Mouse (Mus musculus): ENCODE results near the gene Zfp385b. TPM values are rescaled to one million over a fixed set of nuclear protein-coding genes. Genes with fewer than 3 reads are reported as not detected.
"Not testable (repeated sequence)": the region's sequence is repeated elsewhere in the genome, so short reads cannot be mapped to it uniquely, and the experiment has no call there.

Gene Zfp385b
- total RNA-seq, 2 experiments from 2014 or later, result 2.5 to 8.4 TPM

DNA sequence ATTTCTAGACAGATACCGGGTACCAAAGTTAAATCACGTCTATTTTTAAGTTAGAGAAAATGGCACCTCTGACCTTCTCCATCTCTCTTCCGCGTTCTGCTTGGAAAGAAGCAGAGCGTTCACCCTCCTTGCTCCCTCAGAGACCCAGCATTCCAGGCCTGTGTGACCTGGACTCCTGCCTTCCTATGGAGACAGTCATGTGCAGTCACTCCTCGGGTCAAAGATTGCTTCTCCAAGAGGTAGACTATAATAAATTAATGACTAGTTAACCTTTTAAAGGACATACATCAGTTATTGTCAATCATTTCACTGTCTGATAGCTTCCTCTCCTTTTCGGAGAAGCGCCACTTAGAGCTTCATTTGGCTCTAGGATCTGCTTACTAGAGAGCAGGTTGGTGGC is 325.7 kb downstream of the Zfp385b start:
- H3K4me3 ChIP-seq, result no peak overlapping the region
- DNase-seq, result no peak
- H3K27ac ChIP-seq, result no peak overlapping the region
- TF ChIP-seq CTCF (IDR thresholded peaks at IDR 0.05), result no peak
- intact Hi-C loops (cut with DNase I), result no loop called here

DNA sequence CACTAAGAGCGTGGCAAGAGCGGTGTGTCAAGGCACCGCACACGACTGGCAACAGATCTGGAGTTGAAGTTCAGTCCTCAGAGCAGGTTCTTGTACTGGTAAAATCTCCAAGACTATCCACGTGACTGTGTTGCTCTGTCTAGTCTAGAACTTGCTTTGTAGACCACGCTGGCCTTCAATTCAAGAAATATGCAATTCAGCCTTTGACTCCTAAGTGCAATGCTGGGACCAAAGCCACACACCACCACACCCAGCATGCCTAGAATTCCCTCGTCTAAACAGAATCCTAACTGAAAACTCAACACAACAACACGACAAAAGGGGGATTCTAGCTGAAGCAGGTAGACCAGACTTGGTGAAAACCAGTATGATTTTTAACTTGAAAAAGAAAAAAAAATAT is 332.3 kb downstream of the Zfp385b start:
- Histone ChIP-seq H3K4me3 (no peak overlapping the region), H3K27ac (no peak overlapping the region)
- TF ChIP-seq CTCF (IDR thresholded peaks at IDR 0.05), result no peak
- intact Hi-C loops (cut with DNase I), result no loop called here
- no peak for DNase-seq

DNA sequence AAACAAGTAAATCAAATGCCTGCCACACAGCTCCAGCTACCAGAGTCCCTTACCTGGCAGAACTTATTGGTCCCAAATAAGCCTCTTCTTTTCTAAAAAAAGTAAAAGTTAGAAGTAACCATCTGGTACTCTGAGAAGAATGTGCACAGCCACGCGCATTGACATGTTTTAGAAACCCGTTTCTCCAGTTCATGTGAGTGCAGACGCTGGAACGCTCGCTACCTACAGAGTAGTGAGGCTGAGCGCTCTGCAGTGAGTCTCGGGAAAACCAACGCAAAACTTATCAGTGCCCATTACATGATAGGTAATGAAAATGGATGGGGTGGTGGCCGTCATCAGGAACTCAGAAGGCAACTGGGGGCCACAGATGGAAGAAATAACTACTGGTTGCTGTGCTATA is 338.2 kb downstream of the Zfp385b start:
- no peak overlapping the region for H3K27ac ChIP-seq
- DNase-seq, result no peak

DNA sequence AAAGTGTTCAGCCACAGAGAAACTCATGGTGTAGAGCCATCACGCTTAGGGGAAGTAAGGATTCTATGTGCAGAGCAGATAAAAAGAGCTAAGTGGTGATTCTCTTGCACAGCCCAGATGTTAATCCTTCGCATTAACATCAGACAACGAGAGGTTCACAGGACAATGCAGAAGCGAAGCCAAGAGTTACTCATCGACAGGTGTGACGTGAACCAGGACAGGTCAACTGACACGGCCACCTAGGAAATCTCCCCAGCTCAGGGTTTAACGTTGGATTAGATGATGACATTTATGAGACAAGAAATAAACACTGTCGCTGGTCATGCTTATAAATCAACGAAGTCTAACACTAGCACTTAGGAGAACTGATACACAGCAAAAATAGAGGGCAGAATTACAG is 341.9 kb downstream of the Zfp385b start:
- intact Hi-C loops (cut with DNase I), result no loop called here

More for the DNA sequence above, 338.2 kb downstream of the Zfp385b start:
- no peak overlapping the region for H3K4me3 ChIP-seq
- intact Hi-C loops (cut with DNase I), result no loop called here
- TF ChIP-seq CTCF (IDR thresholded peaks at IDR 0.05), result no peak

DNA sequence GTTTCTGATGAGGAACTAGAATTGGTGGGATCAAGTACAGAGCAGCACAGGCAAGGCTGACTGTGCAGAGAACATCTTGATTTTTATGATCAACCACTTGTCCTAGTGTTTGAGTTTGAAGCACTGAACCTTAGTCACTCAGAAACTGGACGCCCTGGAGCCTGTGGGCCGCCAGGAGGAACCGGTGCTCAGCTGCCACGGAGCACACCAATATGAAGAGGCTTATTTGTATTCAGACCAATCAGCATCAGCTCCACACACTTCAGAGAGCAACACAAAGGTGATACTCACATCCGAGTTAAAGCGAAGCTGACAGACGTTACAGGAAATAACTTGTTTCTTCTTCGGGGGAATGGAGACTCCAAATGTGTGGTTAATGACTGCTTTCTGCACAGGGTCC is 343.0 kb downstream of the Zfp385b start:
- DNase-seq, result no peak
- no peak for TF ChIP-seq CTCF (IDR thresholded peaks at IDR 0.05)
- intact Hi-C loops (cut with DNase I), result no loop called here
- Histone ChIP-seq H3K27ac (no peak overlapping the region), H3K4me3 (peak overlapping the region; percentile 9)

More for the DNA sequence above, 341.9 kb downstream of the Zfp385b start:
- Histone ChIP-seq H3K27ac (no peak overlapping the region), H3K4me3 (no peak overlapping the region)
- DNase-seq, result no peak
- no peak for TF ChIP-seq CTCF (IDR thresholded peaks at IDR 0.05)

DNA sequence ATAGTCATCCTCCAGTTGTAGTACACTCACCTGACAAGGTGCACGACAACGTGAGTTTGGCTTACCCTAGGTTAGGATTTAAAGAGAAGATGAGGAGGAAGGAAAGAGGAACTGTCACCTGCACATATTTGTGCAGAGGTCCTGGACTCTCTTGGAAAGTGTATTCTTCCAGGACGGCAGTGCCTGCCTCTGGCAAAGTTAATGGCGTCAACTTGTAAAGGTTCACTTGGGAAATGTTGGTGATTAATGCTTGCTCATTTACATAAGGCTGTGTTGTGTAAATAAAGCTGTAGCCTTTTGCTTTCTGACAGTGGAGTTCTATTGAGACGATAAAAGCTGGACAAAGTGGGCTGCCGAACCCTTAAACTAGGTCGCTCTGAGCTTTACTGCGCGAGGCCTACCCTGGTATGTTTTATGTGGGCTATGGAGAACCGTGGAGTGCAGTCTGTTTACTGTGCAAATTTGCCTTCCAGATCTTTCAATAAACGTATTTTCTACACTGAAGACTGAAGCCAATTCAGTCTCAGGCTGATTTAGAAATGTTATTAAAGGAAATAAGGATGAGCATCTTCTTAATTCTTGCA is 347.1 kb downstream of the Zfp385b start:
- no peak for TF ChIP-seq CTCF (IDR thresholded peaks at IDR 0.05)
- intact Hi-C loops (cut with DNase I), result no loop called here
- no peak overlapping the region for H3K27ac ChIP-seq
- no peak overlapping the region for H3K4me3 ChIP-seq
- no peak for DNase-seq

DNA sequence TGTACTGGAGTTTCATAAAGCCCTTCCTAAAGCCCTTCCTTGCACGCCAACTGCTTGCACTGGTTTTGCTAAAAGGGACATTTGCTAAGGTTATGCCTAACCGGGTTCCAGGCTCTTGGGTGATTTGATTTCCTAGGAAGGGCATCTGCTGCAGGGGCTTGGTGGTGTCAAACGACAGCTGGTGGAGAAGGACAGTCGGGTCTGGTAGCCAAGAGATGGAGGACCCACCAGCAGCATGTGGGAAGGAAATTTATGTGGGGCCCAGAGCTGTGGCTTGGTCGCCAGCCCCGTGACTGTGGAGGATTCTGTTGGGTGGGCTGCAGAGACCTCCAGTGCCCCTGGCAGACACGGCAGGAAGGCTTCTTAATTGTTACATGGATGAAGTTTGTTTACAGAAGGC is 348.7 kb downstream of the Zfp385b start:
- intact Hi-C loops (cut with DNase I), result no loop called here

DNA sequence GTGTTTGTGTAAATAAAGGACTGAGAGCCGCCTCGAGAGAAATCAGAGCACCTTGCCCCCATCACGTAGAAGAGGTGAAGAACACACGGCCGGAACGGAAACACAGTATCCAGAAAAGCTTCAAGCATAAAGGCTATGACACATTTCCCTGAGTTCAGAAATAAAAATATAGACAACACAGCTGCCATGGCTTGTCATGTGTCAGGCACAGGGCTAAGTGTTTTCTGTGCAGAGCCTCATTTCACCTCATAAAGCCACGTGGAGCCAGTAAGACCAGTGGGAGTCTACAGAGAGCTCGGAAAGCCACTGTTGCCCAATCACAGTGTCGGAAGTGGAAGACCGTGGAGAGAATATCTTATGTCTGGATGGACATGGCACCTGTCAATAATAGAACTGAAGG is 358.0 kb downstream of the Zfp385b start:
- no peak for TF ChIP-seq CTCF (IDR thresholded peaks at IDR 0.05)
- Histone ChIP-seq H3K27ac (no peak overlapping the region; the same call in 1 of the 2 replicates), H3K4me3 (no peak overlapping the region)
- intact Hi-C loops (cut with DNase I), result no loop called here
- DNase-seq, result no peak

More for the DNA sequence above, 348.7 kb downstream of the Zfp385b start:
- H3K27ac ChIP-seq, result no peak overlapping the region
- DNase-seq, result no peak
- H3K4me3 ChIP-seq, result no peak overlapping the region
- no peak for TF ChIP-seq CTCF (IDR thresholded peaks at IDR 0.05)

DNA sequence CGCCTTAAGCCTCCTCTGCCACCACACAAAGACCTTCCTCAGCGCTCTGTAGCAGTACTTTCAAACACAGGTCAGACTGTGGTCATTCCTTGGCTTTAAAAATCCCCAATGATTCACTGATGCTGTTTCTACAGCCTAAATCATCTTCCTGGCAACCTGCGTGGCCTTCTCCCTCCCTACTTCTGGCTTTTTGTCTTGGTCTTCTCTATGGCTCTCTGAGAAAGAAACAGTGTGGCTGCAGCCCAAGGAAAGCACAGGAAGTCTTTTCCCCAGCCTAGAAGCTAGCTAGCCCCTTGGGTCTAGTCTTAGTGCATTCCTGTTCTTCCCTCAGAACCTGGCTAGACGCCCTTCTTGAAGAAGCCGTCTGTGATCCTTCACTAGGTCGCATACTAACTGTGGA is 359.4 kb downstream of the Zfp385b start:
- DNase-seq, result peak; percentile 36
- intact Hi-C loops (cut with DNase I), result no loop called here
- H3K4me3 ChIP-seq, result no peak overlapping the region
- H3K27ac ChIP-seq, result peak overlapping the region; percentile 28; the same call in 1 of the 2 replicates
- no peak for TF ChIP-seq CTCF (IDR thresholded peaks at IDR 0.05)

DNA sequence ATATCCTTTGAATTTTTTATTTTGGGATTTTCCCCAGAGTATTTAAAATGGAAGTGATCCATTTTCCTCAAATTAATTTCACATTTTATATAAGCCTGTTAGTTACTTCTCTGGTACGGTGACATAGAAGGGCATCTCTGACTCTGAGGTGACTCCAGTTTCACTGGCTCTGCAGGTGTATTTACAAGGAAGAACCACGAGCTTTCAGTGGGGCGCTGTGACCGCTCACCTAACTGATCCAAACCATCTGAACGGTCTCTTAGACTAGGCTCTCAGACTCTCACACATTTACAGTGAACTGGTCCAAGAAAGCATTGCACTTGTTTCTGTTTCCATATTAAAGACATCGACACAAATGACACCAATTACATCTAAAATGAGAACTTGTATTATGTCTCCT is 361.0 kb downstream of the Zfp385b start:
- intact Hi-C loops (cut with DNase I), result loop anchor here (5.0 kb wide), 2 partner anchors 71 to 149 kb away; no protein-coding TSS in a partner anchor
- H3K27ac ChIP-seq, result no peak overlapping the region
- no peak overlapping the region for H3K4me3 ChIP-seq
- TF ChIP-seq CTCF (IDR thresholded peaks at IDR 0.05), result no peak
- no peak for DNase-seq

DNA sequence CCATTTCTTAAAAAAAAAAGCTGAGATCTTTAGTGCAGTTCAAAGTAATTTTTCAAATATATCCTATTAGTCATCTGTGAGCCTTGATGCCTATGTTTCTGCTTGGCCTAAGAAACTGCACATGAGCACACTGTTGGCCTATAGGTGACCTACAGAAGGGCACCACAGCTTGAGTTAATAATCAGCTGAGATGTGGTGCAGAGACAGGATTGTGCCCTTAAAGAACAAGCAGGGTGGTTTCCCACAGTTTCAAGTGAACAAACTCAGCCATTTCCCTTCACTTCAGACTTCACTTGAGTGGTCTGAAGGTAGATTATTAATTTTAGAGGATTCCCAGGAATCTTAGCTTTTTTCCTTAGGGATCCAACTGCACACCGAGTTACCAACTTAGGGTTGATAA is 362.3 kb downstream of the Zfp385b start:
- Histone ChIP-seq H3K4me3 (no peak overlapping the region), H3K27ac (no peak overlapping the region)
- DNase-seq, result no peak
- intact Hi-C loops (cut with DNase I), result loop anchor here (5.0 kb wide), 2 partner anchors 70 to 150 kb away; no protein-coding TSS in a partner anchor
- TF ChIP-seq CTCF (IDR thresholded peaks at IDR 0.05), result no peak

DNA sequence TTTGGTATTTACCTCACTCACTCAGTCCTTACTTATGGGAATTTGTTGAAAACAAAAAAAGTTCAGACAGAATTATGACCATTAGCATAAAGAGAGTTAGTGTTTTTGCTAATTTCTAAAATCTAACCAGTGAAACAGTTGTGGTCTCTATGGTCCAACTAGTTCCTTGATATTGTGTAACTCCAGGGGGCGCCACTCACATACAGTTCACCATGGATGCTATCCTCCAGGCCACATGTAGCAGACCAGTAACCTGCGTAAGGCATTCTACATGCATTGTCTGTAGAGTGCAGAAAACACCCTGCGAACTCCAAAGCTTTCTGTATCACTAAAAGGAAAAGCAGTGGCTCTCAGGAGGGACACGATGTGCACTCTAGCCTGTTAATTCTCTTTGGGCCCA is 362.8 kb downstream of the Zfp385b start:
- H3K27ac ChIP-seq, result no peak overlapping the region
- TF ChIP-seq CTCF (IDR thresholded peaks at IDR 0.05), result peak; percentile 75
- H3K4me3 ChIP-seq, result no peak overlapping the region
- peak; percentile 72 for DNase-seq
- intact Hi-C loops (cut with DNase I), result loop anchor here (1.0 to 5.0 kb wide), 3 partner anchors 69 to 253 kb away; no protein-coding TSS in a partner anchor

DNA sequence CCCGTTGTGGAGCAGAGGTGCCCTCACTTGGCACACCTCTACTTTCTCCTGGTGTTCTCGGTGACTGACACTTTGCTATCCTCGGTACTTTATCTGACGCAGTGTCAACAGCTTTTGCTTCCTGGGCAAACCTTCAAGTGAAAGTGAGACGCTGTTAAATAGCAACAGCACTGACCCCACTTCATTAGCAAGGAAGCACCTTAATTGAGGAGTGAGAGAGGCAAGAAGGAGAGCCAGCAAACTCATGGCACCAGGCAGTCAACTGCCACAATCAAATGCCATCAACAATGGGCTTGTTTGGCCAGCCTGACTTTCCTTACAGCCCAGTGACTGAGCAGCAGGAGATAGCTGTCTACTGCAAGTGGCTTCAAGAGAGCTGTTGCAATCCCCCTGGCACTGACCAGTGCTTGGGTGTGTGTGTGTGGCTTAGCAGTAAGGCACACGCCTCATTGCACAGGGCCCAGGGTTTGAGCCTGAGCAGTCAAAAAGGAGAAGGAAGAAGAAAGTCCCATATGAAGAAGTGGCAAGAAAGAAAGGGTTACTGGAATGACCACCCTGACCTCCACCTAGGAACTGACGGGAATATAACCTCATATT is 365.0 kb downstream of the Zfp385b start:
- TF ChIP-seq CTCF (IDR thresholded peaks at IDR 0.05), result no peak
- peak overlapping the region; percentile 65 for H3K27ac ChIP-seq
- 0 out of 2 replicates have a peak overlapping the region, but pooled peaks have one; percentile 7 for H3K4me3 ChIP-seq
- peak; percentile 50 for DNase-seq
- intact Hi-C loops (cut with DNase I), result no loop called here

DNA sequence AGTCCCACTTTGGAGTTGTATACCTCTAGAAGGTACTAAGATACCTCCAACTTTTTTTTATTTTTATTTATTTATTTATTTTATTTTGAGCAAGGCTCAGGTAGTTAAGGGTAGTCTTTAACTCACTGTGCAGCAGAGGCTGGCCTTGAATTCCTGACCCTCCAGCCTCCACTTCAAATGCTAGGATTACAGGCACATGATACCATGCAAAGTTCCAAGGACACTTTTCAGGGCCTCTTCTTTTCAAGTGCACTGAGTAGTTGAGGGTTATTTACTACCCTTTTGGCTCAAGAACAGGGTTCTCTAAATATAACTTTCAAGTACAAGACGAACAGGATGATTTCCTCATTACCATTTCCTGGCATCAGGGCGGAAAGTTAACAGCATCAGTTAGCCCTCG is 365.7 kb downstream of the Zfp385b start:
- no peak for TF ChIP-seq CTCF (IDR thresholded peaks at IDR 0.05)
- peak overlapping the region; percentile 65 for H3K27ac ChIP-seq
- peak; percentile 31 for DNase-seq
- 0 out of 2 replicates have a peak overlapping the region, but pooled peaks have one; percentile 7 for H3K4me3 ChIP-seq
- intact Hi-C loops (cut with DNase I), result no loop called here

DNA sequence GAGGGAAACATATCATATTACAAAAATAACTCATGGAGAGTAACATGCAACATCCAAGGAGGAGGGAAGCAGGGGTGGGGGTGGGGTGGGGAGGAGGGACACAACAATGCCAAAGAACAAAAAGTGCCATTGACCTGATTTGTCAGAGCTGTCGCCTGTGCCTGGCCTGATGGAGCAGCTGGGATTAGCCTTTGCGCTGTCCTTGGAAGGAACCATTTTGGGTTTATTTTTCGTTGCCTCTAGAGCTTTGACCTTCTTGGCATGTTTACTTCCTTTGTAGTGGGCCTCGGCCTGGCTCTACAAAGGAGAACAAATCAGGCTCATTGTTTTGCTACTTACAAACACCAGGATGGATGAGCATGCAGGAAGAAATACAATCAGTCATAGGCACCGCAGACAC is 369.4 kb downstream of the Zfp385b start:
- DNase-seq; H3K4me3 ChIP-seq; intact Hi-C loops (cut with DNase I); H3K27ac ChIP-seq: not testable (repeated sequence)
